Mouse (Mus musculus) liver, adult (tissue): ENCODE data around the gene Vstm2l.
A peak's percentile ranks its signal among the peaks of the same experiment; 100 is the strongest.

Source experiments
- GATA4 ChIP-seq: IDR thresholded peaks from 2 replicates; pipeline ENCODE4 v1.6.1; 2014; ENCODE audit warnings: mild to moderate bottlenecking, low read length; ENCODE audit not compliant: insufficient replicate concordance

The Vstm2l gene

DNA sequence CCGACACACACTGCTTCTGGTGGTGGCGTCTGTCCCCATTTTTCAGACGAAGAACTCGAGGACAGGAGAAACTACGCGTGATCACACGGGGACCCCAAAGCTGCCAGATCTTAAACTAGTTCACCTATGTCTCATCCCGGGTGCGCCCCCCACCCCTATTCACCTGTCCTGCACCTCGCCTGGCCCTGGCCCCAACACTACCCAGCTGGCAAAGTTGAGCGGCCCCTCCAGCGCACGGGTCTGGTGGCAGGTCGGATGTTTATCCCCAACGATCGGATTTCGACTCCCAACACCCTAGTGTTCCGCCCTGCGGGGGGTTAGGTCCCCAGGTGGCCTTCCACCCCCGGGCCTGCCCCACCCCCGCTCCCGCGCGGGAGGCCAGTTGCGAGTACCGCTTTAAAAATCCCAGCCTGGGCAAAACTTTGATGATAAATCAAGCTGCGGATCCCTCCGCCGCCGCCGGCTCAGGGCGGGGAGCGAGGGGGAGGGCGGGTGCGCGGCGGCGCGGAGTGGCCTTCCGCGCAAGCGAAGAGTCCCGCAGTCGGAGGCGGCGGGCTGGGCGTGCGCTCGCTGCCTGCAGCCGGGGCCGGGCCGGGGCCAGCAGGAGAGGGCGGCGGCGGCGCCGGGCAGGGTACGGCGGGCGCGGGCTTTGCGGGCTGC, at the start of gene Vstm2l:
Vstm2l (plus strand) TSS at position 549 of the 660 bp plus-strand sequence.
- no peak for TF ChIP-seq GATA4

DNA sequence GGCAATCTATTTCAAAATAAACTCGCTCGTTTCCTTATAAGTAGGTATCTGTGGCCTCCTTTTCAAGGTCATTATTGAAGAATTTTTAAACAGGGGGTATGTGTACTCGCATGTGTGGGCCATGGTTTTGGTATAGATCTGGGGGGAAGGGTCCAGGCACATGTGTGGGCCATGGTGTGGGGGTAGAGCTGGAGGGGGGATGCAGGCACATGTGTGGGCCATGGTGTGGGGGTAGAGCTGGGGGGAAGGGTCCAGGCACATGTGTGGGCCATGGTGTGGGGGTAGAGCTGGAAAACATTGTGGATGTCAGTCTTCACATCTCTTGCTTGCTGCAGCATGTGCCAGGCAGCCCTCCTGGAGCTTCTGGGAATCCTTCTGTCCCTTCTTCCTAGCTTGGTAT, 47.3 kb upstream of the Vstm2l start:
- no peak for TF ChIP-seq GATA4

DNA sequence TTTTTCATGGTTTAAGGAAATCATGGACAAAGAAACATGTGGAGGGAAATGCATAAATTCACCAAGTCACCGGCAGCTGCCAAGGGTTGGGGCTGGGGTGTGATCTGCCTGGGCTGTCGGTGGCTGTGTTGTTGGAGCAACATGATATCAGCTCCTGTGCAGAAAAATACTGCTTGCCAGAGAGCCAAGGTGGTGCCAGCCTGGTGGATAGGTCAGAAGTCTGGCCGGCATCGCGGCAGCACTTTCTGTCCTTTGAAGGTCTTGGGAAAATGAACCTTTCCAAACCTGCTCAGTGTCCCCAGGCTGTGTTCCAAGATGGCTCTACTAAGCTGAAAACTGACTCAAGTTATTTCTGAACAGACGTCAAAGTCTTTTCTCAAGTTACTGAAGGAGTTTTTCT, 44.2 kb upstream of the Vstm2l start:
- no peak for TF ChIP-seq GATA4

DNA sequence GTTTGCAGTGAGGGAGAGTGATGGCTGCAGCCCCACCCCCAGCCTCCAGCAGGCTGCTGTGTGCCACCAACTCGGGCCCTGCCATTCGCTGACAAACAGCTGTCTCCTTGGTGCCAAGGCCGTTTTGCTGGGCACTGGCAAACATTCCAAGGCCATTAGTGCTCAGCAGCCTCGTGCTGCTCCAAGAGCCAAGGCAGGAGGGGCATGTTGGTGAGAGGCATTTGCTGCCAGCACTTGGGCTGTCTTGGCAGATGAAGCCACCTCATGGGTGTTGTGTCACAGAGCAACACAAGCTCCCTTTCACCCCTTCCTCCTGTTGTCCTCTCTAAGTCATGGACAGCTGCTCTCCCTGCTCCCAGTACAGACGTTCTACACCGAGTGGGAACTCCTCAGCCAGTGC, 41.2 kb upstream of the Vstm2l start:
- TF ChIP-seq GATA4, result no peak

DNA sequence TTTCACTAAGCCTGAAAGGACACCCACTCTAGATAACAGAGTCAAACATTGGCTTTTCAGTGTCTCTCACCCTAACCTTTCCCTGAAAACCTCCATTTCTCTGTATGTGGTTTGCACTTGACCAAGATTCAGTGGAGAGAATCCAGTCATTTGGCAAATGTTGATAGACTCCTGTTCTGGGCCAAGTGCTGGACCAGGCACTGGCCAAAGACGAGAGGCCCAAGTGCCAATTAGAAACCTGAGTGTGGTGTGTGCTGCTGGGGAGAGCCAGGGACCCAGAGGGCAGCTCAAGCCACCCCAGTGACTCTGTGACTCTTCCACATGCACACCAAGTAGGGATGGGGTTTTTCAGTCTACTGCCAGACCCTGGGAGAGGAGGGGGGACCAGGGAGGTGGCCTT, 40.8 kb upstream of the Vstm2l start:
- no peak for TF ChIP-seq GATA4

DNA sequence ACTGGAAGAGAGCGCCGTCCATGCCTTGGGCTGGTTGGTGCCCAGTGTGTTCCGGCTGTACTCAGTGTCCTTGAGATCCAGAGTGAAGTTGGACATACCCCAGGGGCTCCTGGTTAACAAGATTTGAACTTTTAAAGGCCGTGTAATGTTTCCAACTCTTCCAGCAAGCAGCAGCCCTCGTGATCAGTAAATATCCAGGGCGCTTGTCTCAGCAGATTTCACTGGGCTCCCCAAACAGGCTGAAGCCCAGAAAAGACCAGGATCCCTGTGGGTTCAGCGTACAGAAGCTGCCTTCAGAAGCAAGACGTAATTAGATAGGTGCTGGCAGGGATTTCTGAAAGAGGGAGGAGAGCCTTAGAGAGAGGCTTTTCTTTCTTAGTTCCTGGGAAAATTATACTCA, 39.3 kb upstream of the Vstm2l start:
- TF ChIP-seq GATA4, result no peak

DNA sequence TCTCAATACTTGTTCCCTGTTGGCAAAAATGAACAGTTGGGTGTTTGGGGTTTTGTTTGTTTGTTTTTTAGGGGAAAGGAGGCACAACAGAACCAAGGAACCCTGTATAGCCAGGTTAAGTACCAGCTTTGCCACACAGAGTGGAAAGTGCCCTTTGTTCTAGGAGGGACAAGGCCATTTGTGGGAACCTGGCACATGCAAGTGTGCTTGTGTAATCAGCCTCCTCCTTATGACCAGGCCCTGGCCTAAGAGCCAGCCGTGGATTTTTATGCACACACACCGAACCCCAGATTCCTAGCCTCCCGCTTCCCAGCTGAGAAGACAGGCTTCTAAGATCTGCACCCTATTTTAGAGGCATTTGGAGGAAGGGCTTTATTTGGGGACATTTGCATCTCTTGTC, 37.1 kb upstream of the Vstm2l start:
- TF ChIP-seq GATA4, result no peak

DNA sequence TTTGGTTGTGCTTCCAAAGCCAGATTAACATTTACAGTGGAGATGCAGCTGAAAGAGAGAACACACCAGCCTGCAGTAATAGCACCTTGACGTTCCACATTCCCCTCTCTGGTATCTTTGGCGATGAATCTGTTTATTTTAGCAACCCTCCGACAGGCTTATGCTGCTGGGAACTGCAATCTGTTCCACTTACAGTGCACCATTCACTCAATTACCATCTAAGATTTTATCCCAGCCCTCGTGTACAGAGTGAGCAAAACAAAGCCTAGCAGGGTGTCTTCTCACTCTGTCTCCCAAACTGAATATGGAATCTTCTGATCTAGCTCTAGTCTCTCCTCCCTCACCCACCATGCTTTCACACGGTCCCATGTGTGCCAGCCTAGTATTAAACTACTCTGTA, 36.5 kb upstream of the Vstm2l start:
- no peak for TF ChIP-seq GATA4

DNA sequence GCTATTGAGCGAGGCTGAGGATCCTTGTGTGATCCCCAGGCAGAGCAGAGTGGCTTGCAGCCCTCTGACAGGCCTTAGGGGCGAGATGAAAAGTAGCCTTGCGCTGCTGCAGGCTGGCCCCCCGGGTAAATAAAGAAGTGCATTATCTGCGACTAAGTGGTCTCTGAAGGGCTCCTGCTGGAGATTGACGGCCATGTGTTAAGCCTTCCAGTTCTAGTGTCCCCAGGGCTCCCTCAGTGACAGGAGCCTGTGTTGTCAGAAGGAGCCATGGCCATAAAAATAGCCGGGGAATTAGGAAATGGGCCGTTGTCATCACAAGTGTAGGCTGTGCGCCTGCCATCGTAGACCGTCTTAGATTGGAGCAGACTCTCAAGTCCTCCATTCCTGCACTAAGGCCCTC, 32.5 kb upstream of the Vstm2l start:
- TF ChIP-seq GATA4, result no peak

DNA sequence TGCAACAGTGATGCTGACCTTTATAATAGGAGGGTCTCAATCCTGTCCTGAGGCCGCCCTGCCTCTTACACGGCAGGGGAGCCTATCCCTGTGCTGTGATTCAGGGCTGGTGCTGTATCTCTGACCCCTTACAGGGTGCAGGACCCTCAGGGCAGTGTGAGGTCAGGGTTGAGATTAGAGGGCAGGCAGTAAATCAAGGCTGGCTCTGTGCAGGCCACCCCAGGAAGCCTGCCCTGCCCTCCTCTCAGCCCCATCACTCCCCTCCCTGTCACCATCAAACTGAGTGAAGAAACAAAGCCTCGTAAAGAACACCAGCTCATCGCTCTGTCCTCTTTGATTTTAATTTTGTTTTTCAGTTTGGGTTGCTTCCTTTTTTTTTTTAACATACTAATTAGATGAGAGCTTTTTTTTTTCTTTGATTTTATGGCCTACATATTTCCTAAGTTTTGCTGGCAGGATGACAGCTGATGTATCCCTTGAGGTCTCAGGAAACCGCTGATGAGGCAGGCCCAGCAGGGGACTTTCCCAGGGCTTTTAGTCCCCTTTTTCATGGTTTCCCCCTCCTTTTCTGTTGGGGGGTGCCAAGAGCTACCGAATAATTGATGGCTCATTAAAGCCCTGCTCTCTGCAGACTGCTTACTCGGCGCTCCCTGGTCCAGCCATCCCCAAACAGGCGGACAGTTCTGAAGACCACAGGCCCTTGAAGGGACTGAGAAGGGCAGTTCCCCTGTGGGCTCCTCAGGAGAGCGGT, 27.0 kb upstream of the Vstm2l start:
- no peak for TF ChIP-seq GATA4

DNA sequence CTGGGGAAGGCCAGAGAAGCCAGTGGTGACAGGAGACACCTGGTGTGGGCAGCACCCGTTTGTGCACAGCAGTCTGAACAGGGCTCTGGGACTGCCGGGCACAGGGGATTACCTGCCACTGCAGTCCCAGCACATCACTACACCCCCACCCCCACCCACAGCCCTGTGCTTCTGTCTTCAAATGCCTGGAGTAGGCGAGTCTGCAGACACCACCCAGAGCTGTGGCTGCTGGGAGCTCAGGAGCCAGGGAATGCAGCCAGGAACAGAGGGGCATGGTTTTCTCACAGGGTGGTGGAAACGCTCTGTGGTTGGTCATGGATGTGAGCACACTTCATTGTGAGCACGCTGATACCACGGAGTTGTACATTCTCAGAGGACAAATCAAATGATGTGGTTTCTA, 23.3 kb upstream of the Vstm2l start:
- no peak for TF ChIP-seq GATA4

DNA sequence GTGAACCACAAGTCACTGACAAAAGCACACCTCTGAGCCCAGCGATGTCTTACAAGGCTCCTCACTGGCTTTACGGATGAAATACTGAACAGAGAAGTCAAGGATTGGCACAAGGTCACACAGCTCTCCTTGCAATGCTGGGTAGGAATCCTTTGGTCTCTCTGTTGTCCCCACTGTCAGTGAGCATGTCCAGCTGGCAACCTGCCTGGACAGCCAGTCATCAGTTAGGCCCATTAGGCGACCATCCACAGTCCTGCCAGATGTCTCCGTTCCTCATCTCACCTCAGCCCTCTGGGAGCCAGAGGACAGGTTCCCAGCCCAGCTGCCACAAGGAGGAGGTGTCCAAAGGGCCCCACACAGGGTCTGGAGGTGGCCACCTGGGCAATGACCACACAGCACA, 17.3 kb upstream of the Vstm2l start:
- no peak for TF ChIP-seq GATA4

DNA sequence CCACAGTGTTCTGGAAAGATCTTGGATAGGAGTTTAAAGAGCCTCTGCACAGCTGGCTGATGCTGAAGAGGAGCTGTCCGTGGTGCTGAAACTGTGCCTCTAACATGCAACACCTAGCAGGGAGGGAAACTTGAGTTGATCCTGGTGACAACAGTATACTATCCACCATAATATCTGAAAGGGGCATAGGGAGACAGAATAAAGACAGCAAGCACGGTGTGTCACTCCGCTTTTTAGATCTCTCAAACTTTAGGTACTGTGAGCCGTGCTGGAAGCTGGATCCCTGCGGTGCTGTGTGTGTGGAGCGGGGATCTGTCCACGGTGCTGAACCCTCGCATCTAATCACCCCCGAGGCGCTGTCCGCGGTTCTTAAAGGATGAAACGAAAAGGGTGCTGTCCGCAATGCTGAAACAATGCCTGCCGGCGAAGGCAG, 1.2 kb upstream of the Vstm2l start:
- TF ChIP-seq GATA4, result peak; percentile 90; the same call in 1 of the 2 replicates

DNA sequence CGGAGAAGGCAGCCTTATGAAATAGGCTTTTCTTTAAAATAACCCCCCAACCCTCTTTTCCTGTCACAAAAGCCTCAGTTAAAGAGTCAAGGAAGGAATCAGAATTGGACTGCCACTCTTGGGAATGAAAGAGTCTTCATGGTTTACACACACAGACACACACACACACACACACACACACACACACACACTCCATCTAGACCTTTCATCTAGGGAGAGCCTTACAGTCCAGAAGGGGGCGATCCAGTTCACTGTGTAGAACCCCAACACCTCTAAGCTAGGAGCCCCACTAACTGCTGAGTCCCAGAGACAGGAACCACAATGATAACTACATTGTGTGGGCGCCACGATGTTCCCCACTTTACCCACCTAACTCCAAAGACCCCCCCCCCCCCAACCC, 748 bp upstream of the Vstm2l start:
- TF ChIP-seq GATA4, result no peak

DNA sequence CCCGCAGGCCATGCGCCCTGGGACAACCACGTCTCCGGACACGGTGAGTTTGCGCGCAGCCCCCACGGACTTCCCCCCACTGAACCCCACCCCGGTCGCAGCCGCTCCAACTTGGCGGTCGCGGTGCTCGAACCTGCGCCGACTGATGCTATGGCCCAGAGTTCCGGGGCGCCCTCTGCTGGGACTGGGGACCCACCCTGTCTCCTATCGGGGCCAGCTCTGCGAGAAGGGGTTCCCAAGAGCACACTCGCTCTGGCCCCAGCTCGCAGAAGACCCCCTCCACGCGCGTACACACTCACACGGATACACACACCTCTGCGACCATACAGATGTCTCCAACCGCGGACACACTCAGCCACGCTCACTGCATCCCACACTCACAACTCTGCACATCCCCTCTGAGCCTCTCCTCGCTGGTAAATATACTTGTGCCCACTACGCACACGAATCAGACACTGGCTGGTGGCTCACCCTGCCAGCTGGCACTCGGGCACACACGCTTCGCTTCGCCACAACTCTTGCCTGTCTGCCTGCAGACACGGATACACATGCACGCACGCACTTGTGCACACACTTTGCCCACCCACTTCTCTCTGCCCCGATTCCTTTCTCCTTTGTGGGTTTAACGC, 550 bp downstream of the Vstm2l start:
- TF ChIP-seq GATA4, result no peak

DNA sequence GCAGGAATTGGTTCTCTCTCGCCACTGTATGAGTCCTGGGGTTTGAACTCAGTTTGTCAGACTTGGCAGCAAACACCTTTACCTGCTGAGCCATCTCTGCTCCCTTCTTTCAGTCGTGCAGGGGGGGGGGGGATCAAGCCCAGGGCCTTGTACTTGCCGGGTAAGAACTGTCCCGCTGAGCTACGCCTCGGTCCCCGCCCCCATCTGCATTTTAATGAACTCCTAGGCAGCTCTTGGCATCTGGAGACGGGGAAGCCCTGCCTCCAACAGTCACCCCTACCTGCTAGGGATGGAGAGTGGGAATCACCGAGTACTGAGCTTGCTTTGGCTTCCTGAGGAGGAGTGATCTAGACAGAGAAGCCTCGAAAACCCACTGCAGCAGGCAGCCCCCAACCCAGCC, 4.1 kb downstream of the Vstm2l start:
- no peak for TF ChIP-seq GATA4
